Mouse (Mus musculus) ES-E14 (cell line): ENCODE results near the gene Sulf2. TPM values are rescaled to one million over a fixed set of nuclear protein-coding genes. Genes with fewer than 3 reads are reported as not detected.

Experiments
- DNase-seq: peaks from one replicate; pipeline ENCODE4 v3.0.0-alpha.2; 2013; ENCODE audit warnings: low read depth, low spot score
- H3K27ac ChIP-seq: 2 replicates; pipeline ENCODE4 v1.5.1; 2012; ENCODE audit warnings: low read depth, mild to moderate bottlenecking, low read length, moderate library complexity, mixed read lengths; ENCODE audit not compliant: poor library complexity, insufficient read depth, severe bottlenecking
- H3K36me3 ChIP-seq: 2 replicates; pipeline ENCODE4 v1.6.1; 2012; ENCODE audit warnings: mild to moderate bottlenecking, low read length, moderate library complexity, mixed read lengths; ENCODE audit not compliant: control insufficient read depth, poor library complexity, insufficient read depth, severe bottlenecking
- H3K4me1 ChIP-seq, 2 experiments: fragments of 150-350 bp in 1 of 2; sonication (generic) in 1 of 2; 2 replicates each; pipeline ENCODE4 v1.6.1; 2012; ENCODE audit warnings: low read length in 2 of 2, mild to moderate bottlenecking in 1 of 2, mixed read lengths in 1 of 2; ENCODE audit not compliant: control insufficient read depth in 2 of 2, insufficient read depth in 2 of 2, poor library complexity in 1 of 2
- H3K4me3 ChIP-seq, 2 experiments: fragments of 150-350 bp in 1 of 2; sonication (generic) in 1 of 2; 2 replicates each; pipeline ENCODE4 v1.5.1; 2012; ENCODE audit warnings: low read length in 2 of 2, low read depth in 1 of 2, mild to moderate bottlenecking in 1 of 2, mixed read lengths in 1 of 2; ENCODE audit not compliant: insufficient read depth in 1 of 2, poor library complexity in 1 of 2, severe bottlenecking in 1 of 2
- H3K9ac ChIP-seq: 2 replicates; pipeline ENCODE4 v1.6.1; 2012; ENCODE audit warnings: low read depth, mild to moderate bottlenecking, low read length, mixed read lengths; ENCODE audit not compliant: poor library complexity, insufficient read depth, severe bottlenecking
- H3K9me3 ChIP-seq: fragments of 150-350 bp; sonication (generic); 2 replicates; pipeline ENCODE4 v1.6.1; 2012; ENCODE audit warnings: low read depth, mild to moderate bottlenecking, low read length; ENCODE audit not compliant: control insufficient read depth, insufficient read depth
- CHD2 ChIP-seq: IDR thresholded peaks from 2 replicates; pipeline ENCODE4 v1.6.1; 2014; ENCODE audit warnings: mild to moderate bottlenecking, low read depth, low read length, inconsistent platforms
- HCFC1 ChIP-seq: IDR thresholded peaks from 2 replicates; pipeline ENCODE4 v1.6.1; 2012; ENCODE audit warnings: low read length, inconsistent platforms, borderline replicate concordance; ENCODE audit not compliant: insufficient read depth
- MAFK ChIP-seq: IDR thresholded peaks from 2 replicates; pipeline ENCODE4 v1.6.1; 2014; ENCODE audit warnings: mild to moderate bottlenecking, low read depth, low read length, inconsistent platforms; ENCODE audit not compliant: insufficient read depth
- ZC3H11A ChIP-seq: IDR thresholded peaks from 2 replicates; pipeline ENCODE4 v1.6.1; 2012; ENCODE audit warnings: low read depth, mild to moderate bottlenecking, inconsistent platforms, low read length, borderline replicate concordance
- ZNF384 ChIP-seq: IDR thresholded peaks from 2 replicates; pipeline ENCODE4 v1.6.1; 2012; ENCODE audit warnings: low read depth, low read length, inconsistent platforms
- in situ Hi-C, 2 experiments: fragments of 600-800 bp; cut with MboI; formaldehyde crosslinking; loops; one replicate each; pipeline ENCODE4 v1.15.1; 2025; ENCODE audit warnings: low sequenced_read_pairs in 2 of 2, inconsistent platforms in 1 of 2; ENCODE audit not compliant: unreplicated experiment in 2 of 2
- total RNA-seq: library from RNA; depleted of rRNA; stranded (reverse); fragments of 300-350 nt; gene quantifications from 2 replicates; pipeline ENCODE4 v1.2.3, GENCODE M21; 2012

The Sulf2 gene
- total RNA-seq, 1 experiment: 102 TPM

DNA sequence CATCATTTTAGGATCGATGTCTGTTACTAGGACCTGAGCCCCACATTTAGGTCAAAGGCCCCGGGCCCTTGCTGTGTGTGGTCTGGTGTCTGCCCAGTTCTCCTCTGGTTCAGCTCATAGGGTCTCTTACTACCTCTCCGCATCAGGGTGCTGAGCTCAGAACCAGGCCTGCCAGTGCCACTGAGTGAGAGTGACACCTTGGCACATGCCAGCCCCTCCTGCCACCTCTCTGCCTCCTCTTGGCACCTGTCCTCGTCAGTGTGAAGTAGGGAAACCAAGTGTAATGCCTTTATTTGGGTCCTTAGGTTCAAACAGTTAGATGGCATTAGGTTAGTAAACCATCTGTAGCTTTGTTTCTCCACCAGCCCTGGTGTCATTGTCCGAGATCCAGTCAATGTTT lies 84.0 kb downstream of the Sulf2 start:
- no peak overlapping the region; the same call in 1 of the 2 replicates for H3K27ac ChIP-seq
- peaks cover 57% of the 10 kb centered on the region for H3K36me3 ChIP-seq
- no peak overlapping the region for H3K4me3 ChIP-seq
- H3K9me3 ChIP-seq: no peaks in the 10 kb centered on the region
- H3K9ac ChIP-seq: no peak overlapping the region
- no peak for DNase-seq
- H3K4me1 ChIP-seq: peaks cover 11 to 50% of the 10 kb centered on the region in 2 experiments
- TF ChIP-seq CHD2: no peak
- no peak for TF ChIP-seq ZNF384
- TF ChIP-seq ZC3H11A: no peak
- TF ChIP-seq MAFK: no peak
- TF ChIP-seq HCFC1: no peak
- in situ Hi-C loops: no loop called here

- no peaks in the 10 kb centered on the region for H3K9me3 ChIP-seq
- H3K27ac ChIP-seq: no peak overlapping the region
- H3K4me1 ChIP-seq: peaks cover 7 to 44% of the 10 kb centered on the region in 2 experiments
- no peak overlapping the region for H3K4me3 ChIP-seq
- peaks cover 63% of the 10 kb centered on the region for H3K36me3 ChIP-seq
- in situ Hi-C loops: no loop called here
- H3K9ac ChIP-seq: no peak overlapping the region
- TF ChIP-seq MAFK (no peak), ZC3H11A (no peak), CHD2 (no peak), HCFC1 (no peak), ZNF384 (no peak)
- no peak for DNase-seq
Measured at GRCm38 (mm10) chr2:166069738-166070137, 85.7 kb downstream of the Sulf2 start.

DNA sequence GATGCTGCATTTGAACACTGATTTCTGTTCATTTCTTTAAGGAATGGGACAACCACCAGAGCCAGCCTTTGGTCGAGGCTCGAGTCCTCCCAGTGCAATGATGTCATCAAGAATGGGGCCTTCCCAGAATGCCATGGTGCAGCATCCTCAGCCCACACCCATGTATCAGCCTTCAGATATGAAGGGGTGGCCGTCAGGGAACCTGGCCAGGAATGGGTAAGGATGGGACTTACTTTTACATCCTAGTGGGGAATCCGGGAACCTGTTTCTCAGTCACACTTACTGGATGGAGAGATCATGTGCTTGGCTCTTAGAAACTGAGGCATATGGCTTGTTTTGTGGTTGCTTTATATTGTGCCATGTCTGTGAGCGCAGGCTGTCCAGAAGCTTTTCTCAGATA lies 86.3 kb downstream of the Sulf2 start:
- H3K9me3 ChIP-seq: no peaks in the 10 kb centered on the region
- no peak overlapping the region for H3K27ac ChIP-seq
- TF ChIP-seq CHD2 (no peak), HCFC1 (no peak), ZC3H11A (no peak), MAFK (no peak), ZNF384 (no peak)
- DNase-seq: no peak
- H3K36me3 ChIP-seq: peaks cover 67% of the 10 kb centered on the region
- H3K4me1 ChIP-seq: peaks cover 7 to 40% of the 10 kb centered on the region in 2 experiments
- no peak overlapping the region for H3K9ac ChIP-seq
- in situ Hi-C loops: no loop called here
- H3K4me3 ChIP-seq: no peak overlapping the region

GRCm38 (mm10) chr2:166068261-166068660 lies 87.2 kb downstream of the Sulf2 start:
- Histone ChIP-seq H3K9me3 (no peaks in the 10 kb centered on the region), H3K4me3 (no peak overlapping the region), H3K9ac (no peak overlapping the region), H3K36me3 (peaks cover 71% of the 10 kb centered on the region), H3K27ac (no peak overlapping the region), H3K4me1 (peaks cover 4 to 39% of the 10 kb centered on the region in 2 experiments)
- no peak for DNase-seq
- in situ Hi-C loops: no loop called here
- no peak for TF ChIP-seq ZC3H11A
- TF ChIP-seq CHD2: no peak
- no peak for TF ChIP-seq HCFC1
- no peak for TF ChIP-seq ZNF384
- TF ChIP-seq MAFK: no peak

DNA sequence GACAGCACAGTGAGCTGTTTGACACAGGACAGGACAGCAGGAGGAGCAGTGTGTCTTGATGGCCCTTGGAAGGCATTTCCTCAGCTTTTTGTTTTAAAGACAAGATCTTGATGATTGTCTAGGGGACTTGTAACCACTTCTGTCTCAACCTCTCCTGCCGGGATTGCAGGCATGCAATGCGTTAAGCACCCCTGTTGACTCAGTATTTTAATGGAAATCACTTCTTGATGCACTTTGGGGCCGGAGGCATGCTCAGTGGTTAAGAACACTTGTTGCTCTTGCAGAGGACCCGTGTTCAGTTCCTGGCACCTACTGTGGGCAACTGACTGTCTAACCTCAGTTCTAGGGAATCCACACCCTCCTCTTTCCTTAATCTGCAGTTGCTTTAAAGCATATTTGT lies 89.0 kb downstream of the Sulf2 start:
- Histone ChIP-seq H3K36me3 (peaks cover 71% of the 10 kb centered on the region), H3K9me3 (no peaks in the 10 kb centered on the region), H3K27ac (peak overlapping the region; percentile 70; the same call in 1 of the 2 replicates), H3K4me3 (no peak overlapping the region), H3K9ac (no peak overlapping the region), H3K4me1 (peaks cover 0 to 29% of the 10 kb centered on the region in 2 experiments; a peak in 3 of 4 replicates)
- no peak for DNase-seq
- TF ChIP-seq ZC3H11A (no peak), ZNF384 (no peak), CHD2 (0 out of 2 replicates have a peak, but pooled peaks have one; percentile 18), HCFC1 (no peak), MAFK (no peak)
- in situ Hi-C loops: no loop called here
